Mouse (Mus musculus): ENCODE measurements around the gene Olfr1042.

GRCm38 (mm10) chr2:86167422-86167821 is 5.8 kb upstream of the Olfr1042 start, which contains the start of gene Olfr1043:
- no peak for TF ChIP-seq CTCF (IDR thresholded peaks at IDR 0.05; ENCODE audit: borderline replicate concordance, control insufficient read depth, extremely low read depth, insufficient read depth, low read length, poor library complexity)
- no peak for TF ChIP-seq POLR2A (IDR thresholded peaks at IDR 0.05; ENCODE audit: control insufficient read depth, extremely low read depth, insufficient read depth, low read length, poor library complexity)

All from thymus, adult 2 months (tissue).